Mouse (Mus musculus): ENCODE measurements around the gene Cox10. TPM values are rescaled to one million over a fixed set of nuclear protein-coding genes. Genes with fewer than 3 reads are reported as not detected.

Gene Cox10
- total and polyA plus RNA-seq, 3 experiments: 39.9 to 374 (median 52.2) TPM

GRCm38 (mm10) chr11:63951831-63952631, 127.2 kb downstream of the Cox10 start:
- TF ChIP-seq USF2 (IDR thresholded peaks at IDR 0.05; ENCODE audit: borderline replicate concordance in 1 of 2, insufficient read depth in 1 of 2, low read depth in 1 of 2, low read length in 2 of 2): no peak
- TF ChIP-seq JUND (IDR thresholded peaks at IDR 0.05; ENCODE audit: low read depth, low read length): no peak
- TF ChIP-seq KAT2A (conservative IDR thresholded peaks at IDR 0.05; ENCODE audit: low read depth, low read length): no peak
- no peak for TF ChIP-seq ZMIZ1 (IDR thresholded peaks at IDR 0.05; ENCODE audit: low read depth, low read length)
- no peak for TF ChIP-seq MYC (IDR thresholded peaks at IDR 0.05; ENCODE audit: low read depth, low read length)
- H3K79me2 ChIP-seq (ENCODE audit: control insufficient read depth, insufficient read depth, low read length, poor library complexity): no peaks in the 10 kb centered on the region
- no peaks in the 10 kb centered on the region for H3K9me3 ChIP-seq (replicated peaks; ENCODE audit: insufficient read depth, low read length)
- no peak overlapping the region for H3K9ac ChIP-seq (ENCODE audit: control insufficient read depth, low read depth, low read length, poor library complexity, severe bottlenecking)
- no peak overlapping the region for H3K4me3 ChIP-seq (ENCODE audit: control insufficient read depth in 1 of 2, insufficient read depth in 1 of 2, low read depth in 2 of 2, low read length in 2 of 2)
- no peak for DNase-seq (ENCODE audit: low read depth, low spot score)
- no peaks in the 10 kb centered on the region for H3K4me1 ChIP-seq (ENCODE audit: control insufficient read depth in 1 of 2, insufficient read depth in 2 of 2, low read length in 2 of 2)
- H3K36me3 ChIP-seq (ENCODE audit: control insufficient read depth in 1 of 2, insufficient read depth in 2 of 2, low read length in 2 of 2): no peaks in the 10 kb centered on the region
- H3K27ac ChIP-seq (ENCODE audit: control insufficient read depth, low read depth, low read length): no peak overlapping the region
- H3K27me3 ChIP-seq (ENCODE audit: control insufficient read depth in 1 of 2, insufficient read depth in 2 of 2, low read length in 2 of 2): no peaks in the 10 kb centered on the region

- Histone ChIP-seq H3K4me3 (ENCODE audit: control insufficient read depth in 1 of 2, insufficient read depth in 1 of 2, low read depth in 2 of 2, low read length in 2 of 2) (no peak overlapping the region), H3K79me2 (ENCODE audit: control insufficient read depth, insufficient read depth, low read length, poor library complexity) (no peaks in the 10 kb centered on the region), H3K27me3 (ENCODE audit: control insufficient read depth in 1 of 2, insufficient read depth in 2 of 2, low read length in 2 of 2) (no peaks in the 10 kb centered on the region), H3K9ac (ENCODE audit: control insufficient read depth, low read depth, low read length, poor library complexity, severe bottlenecking) (no peak overlapping the region), H3K9me3 (replicated peaks; ENCODE audit: insufficient read depth, low read length) (no peaks in the 10 kb centered on the region), H3K4me1 (ENCODE audit: control insufficient read depth in 1 of 2, insufficient read depth in 2 of 2, low read length in 2 of 2) (no peaks in the 10 kb centered on the region), H3K36me3 (ENCODE audit: control insufficient read depth in 1 of 2, insufficient read depth in 2 of 2, low read length in 2 of 2) (no peaks in the 10 kb centered on the region), H3K27ac (ENCODE audit: control insufficient read depth, low read depth, low read length) (no peak overlapping the region)
- no peak for TF ChIP-seq NRF1 (IDR thresholded peaks at IDR 0.05; ENCODE audit: insufficient read depth, low read depth, low read length, poor library complexity, severe bottlenecking)
- TF ChIP-seq MAFK (IDR thresholded peaks at IDR 0.05; ENCODE audit: borderline replicate concordance, low read depth, low read length): no peak
- TF ChIP-seq MAZ (IDR thresholded peaks at IDR 0.05; ENCODE audit: low read depth, low read length): no peak
- TF ChIP-seq TCF12 (IDR thresholded peaks at IDR 0.05; ENCODE audit: low read depth, low read length): no peak
- no peak for TF ChIP-seq HCFC1 (IDR thresholded peaks at IDR 0.05; ENCODE audit: low read depth, low read length)
- TF ChIP-seq ELF1 (IDR thresholded peaks at IDR 0.05; ENCODE audit: low read depth, low read length): no peak
- no peak for TF ChIP-seq UBTF (IDR thresholded peaks at IDR 0.05; ENCODE audit: borderline replicate concordance, insufficient read depth, low read depth, low read length)
- no peak for TF ChIP-seq MXI1 (IDR thresholded peaks at IDR 0.05; ENCODE audit: low read depth, low read length)
- TF ChIP-seq RCOR1 (IDR thresholded peaks at IDR 0.05; ENCODE audit: low read depth, low read length): no peak
- TF ChIP-seq ETS1 (IDR thresholded peaks at IDR 0.05; ENCODE audit: low read depth, low read length): no peak
- no peak for TF ChIP-seq GATA1 (IDR thresholded peaks at IDR 0.05; ENCODE audit: low read depth, low read length)
- TF ChIP-seq USF1 (IDR thresholded peaks at IDR 0.05; ENCODE audit: low read depth, low read length): no peak
- no peak for TF ChIP-seq SIN3A (IDR thresholded peaks at IDR 0.05; ENCODE audit: low read length)
- TF ChIP-seq POLR2AphosphoS5 (IDR thresholded peaks at IDR 0.05; ENCODE audit: borderline replicate concordance, low read depth, low read length): no peak
- no peak for DNase-seq (ENCODE audit: low read depth, low spot score)
Observed at GRCm38 (mm10) chr11:63948371-63948770, 130.9 kb downstream of the Cox10 start.
